Mouse (Mus musculus): Measurements from ENCODE around the gene Nras. TPM values are rescaled to one million over a fixed set of nuclear protein-coding genes. Genes with fewer than 3 reads are reported as not detected.

The Nras gene
- 27.8 and 36.2 TPM in 2 replicates for polyA plus RNA-seq (2012; rRNA removed; ENCODE audit: low replicate concordance)

GRCm38 (mm10) chr3:103058207-103059157 lies at the start of gene Nras:
TSS of gene Nras (plus strand) at chr3:103058285.

DNA sequence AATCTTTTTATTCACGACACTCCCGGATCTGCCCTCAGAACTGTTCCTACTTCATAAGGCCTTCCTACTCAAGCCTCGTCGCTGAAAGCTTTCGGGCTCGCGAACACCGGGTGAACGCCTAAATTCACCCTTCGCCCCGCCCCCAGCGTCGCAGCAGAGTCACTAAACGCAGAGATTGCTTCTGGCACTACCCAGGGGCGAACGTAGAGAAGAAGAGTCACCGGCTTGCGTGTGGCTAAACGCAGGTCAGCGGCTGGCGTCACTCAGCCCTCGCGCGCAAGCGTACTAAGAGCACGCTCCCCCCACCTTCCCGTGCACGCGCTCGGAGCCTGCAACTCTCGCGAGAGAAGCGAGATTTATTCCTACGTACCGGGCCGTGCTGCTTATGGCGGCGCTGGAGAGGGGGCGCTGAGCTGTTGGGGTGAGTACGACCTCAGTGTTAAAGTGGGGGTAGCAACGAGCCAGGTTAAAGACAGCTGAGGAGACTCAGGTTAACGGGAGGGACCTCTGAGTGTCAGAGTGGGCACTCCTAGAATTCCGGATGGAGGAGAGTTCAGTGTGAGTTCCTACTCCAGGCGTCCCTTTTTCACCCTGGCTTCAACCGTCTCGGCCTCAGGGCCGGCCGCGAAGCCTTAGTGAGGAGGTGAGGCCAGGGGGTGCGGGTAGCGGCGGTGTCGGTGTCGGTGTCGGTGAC lies 37.7 kb upstream of the Nras start, which contains the start of gene Csde1:
Gene Csde1, plus strand, starts transcription at position 178 of the 694 bp plus-strand sequence.

DNA sequence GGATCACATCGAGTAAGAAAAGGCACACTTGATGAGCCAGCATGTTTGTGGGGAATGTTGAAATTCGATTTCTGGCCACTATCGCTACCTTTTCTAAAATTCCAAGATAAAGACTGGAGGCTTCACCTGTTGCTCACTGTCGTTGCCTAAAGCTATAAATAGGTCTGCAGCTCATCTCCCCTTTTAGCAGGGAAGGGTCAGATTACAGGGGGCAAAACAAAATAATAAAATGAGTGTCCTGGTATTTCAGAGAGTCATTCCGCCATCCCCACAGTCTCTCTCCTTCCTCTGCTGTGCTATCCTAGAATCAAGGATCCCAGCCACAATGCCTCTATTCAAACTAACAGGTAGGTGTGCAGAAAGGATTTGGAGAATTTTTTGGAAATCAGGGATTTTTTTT lies 15.7 kb downstream of the Nras start, which contains the start of gene Ampd1:
Gene Ampd1, plus strand, starts transcription at position 244 of the 400 bp plus-strand sequence.

DNA sequence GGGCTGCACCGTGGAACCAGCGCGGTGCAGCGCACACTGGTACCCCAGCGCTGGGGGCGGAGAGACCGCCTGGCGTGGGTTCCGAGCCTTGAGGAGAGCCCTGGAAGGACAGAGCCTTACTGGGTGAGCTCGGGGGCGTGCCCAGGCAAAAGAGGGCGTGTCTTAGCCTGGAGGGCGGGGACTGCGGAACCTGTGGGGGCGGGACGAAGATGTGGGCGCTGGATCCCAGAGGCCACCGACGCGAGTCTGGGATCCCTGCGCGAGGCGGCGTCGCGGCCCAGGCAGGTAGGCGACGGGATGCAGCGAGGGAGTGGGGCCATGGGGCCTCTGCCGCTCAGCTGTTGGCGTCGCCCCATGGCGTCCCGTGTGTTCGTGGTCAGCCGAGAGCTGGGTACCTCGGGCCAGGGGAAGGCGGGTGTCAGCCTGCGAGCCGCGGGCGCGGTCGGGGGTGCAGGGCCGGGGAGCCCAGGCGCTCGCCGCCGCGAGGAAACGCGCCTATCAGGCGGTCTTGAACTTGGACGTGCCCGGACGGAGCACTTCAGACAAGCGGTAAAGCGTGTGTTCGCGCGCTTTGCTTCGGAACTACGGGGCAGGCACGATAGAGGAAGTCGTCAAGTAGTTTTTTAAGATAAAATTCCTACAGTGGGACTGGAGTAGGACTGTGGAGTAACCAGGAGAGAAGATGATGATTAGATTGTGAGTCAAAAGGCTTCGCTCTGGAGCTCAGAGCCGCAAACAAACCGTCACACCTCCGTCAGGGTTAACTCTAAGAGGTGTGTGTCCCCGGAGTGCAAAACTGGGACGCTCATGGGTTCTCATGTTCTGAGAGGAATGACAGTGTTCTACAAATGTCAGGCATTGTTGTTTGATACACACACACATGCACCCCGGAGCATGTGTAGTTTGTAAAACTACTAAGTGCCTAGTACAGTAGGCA lies 44.6 kb downstream of the Nras start, which contains the start of gene Dennd2c:
Gene Dennd2c, plus strand, starts transcription at position 151 of the 937 bp plus-strand sequence.

Other genes with a start within 250 kb of the Nras start
- gene Sycp1, start 122.2 kb upstream of the Nras start, polyA plus RNA-seq (2012; rRNA removed; ENCODE audit: low replicate concordance): not detected in 2 replicates
- gene Nr1h5, start 94.2 kb upstream of the Nras start, polyA plus RNA-seq (2012; rRNA removed; ENCODE audit: low replicate concordance): not detected in 2 replicates
- 29.1 and 42.4 TPM in 2 replicates for gene Sike1, start 62.6 kb upstream of the Nras start, polyA plus RNA-seq (2012; rRNA removed; ENCODE audit: low replicate concordance)
- 54.2 and 71.3 TPM in 2 replicates for gene Csde1, start 37.9 kb upstream of the Nras start, polyA plus RNA-seq (2012; rRNA removed; ENCODE audit: low replicate concordance)
- 0.06 TPM in 1 of 2 replicates, not detected in the other for gene Ampd1, start 15.7 kb downstream of the Nras start, polyA plus RNA-seq (2012; rRNA removed; ENCODE audit: low replicate concordance)
- gene Dennd2c, start 44.3 kb downstream of the Nras start, polyA plus RNA-seq (2012; rRNA removed; ENCODE audit: low replicate concordance): 0.97 and 1.3 TPM in 2 replicates
- gene Bcas2, start 113.4 kb downstream of the Nras start, polyA plus RNA-seq (2012; rRNA removed; ENCODE audit: low replicate concordance): 17.1 and 29.1 TPM in 2 replicates
- gene Trim33, start 221.0 kb downstream of the Nras start, polyA plus RNA-seq (2012; rRNA removed; ENCODE audit: low replicate concordance): 10.1 and 18.5 TPM in 2 replicates

Data from subcutaneous adipose tissue, adult 2 months (tissue).